Mouse (Mus musculus) B cell, adult (primary cell): ENCODE results near the gene Gnai1. TPM values are rescaled to one million over a fixed set of nuclear protein-coding genes. Genes with fewer than 3 reads are reported as not detected.

Source experiments
- total RNA-seq: library from RNA; stranded (reverse); gene quantifications from 4 replicates; pipeline ENCODE4 v1.2.4, GENCODE M21; 2023; ENCODE audit not compliant: inconsistent age

Gnai1 gene
- not detected in 4 replicates for total RNA-seq

GRCm38 (mm10) chr5:18360281-18360819, at the start of gene Gnai1:
Gene Gnai1 (minus strand): TSS chr5:18360355.

